Mouse (Mus musculus): ENCODE data around the gene Telo2.

- TF ChIP-seq CTCF (IDR thresholded peaks at IDR 0.05; ENCODE audit: low read depth) (no peak), EP300 (optimal IDR thresholded peaks at IDR 0.05) (no peak)
These were observed 690 bp downstream of the Telo2 start for GRCm38 (mm10) chr17:25114908-25115645.
